Mouse (Mus musculus) MN1 (cell line): Measurements from ENCODE around the gene Alms1.
"Not testable (repeated sequence)": the region's sequence is repeated elsewhere in the genome, so short reads cannot be mapped to it uniquely, and the experiment has no call there.

ENCODE experiments used
- DNase-seq: peaks from one replicate; pipeline ENCODE4 v3.0.0-alpha.2; 2016; ENCODE audit warnings: low spot score

Gene Alms1

GRCm38 (mm10) chr6:85587396-85588143 lies at the start of gene Alms1:
TSS of gene Alms1 (plus strand) at chr6:85587531.
- peak; percentile 95 for DNase-seq

GRCm38 (mm10) chr6:85543351-85544175 lies 43.8 kb upstream of the Alms1 start:
- no peak for DNase-seq

GRCm38 (mm10) chr6:85544251-85544881 lies 43.0 kb upstream of the Alms1 start:
- DNase-seq: no peak

GRCm38 (mm10) chr6:85547642-85548041 lies 39.7 kb upstream of the Alms1 start:
- DNase-seq: no peak

GRCm38 (mm10) chr6:85562374-85562773 lies 25.0 kb upstream of the Alms1 start:
- no peak for DNase-seq

- DNase-seq: no peak
Measured at GRCm38 (mm10) chr6:85572816-85573215, 14.5 kb upstream of the Alms1 start.

- DNase-seq: no peak
Measured at GRCm38 (mm10) chr6:85581688-85582087, 5.6 kb upstream of the Alms1 start.

GRCm38 (mm10) chr6:85584612-85585011 lies 2.7 kb upstream of the Alms1 start:
- DNase-seq: no peak

GRCm38 (mm10) chr6:85586805-85587367 lies 445 bp upstream of the Alms1 start:
- DNase-seq: peak; percentile 22

GRCm38 (mm10) chr6:85588164-85588563 lies 833 bp downstream of the Alms1 start:
- DNase-seq: no peak

- DNase-seq: no peak
Measured at GRCm38 (mm10) chr6:85588568-85588967, 1.2 kb downstream of the Alms1 start.

GRCm38 (mm10) chr6:85590116-85590515 lies 2.8 kb downstream of the Alms1 start:
- DNase-seq: peak; percentile 30

GRCm38 (mm10) chr6:85599310-85599709 lies 12.0 kb downstream of the Alms1 start:
- DNase-seq: no peak

- no peak for DNase-seq
Measured at GRCm38 (mm10) chr6:85610511-85610910, 23.2 kb downstream of the Alms1 start.

GRCm38 (mm10) chr6:85620826-85621225 lies 33.5 kb downstream of the Alms1 start:
- DNase-seq: no peak

GRCm38 (mm10) chr6:85621600-85621999 lies 34.3 kb downstream of the Alms1 start:
- DNase-seq: no peak

- no peak for DNase-seq
Measured at GRCm38 (mm10) chr6:85624511-85624910, 37.2 kb downstream of the Alms1 start.

GRCm38 (mm10) chr6:85633165-85633564 lies 45.8 kb downstream of the Alms1 start:
- no peak for DNase-seq

- no peak for DNase-seq
Measured at GRCm38 (mm10) chr6:85653244-85653643, 65.9 kb downstream of the Alms1 start.

GRCm38 (mm10) chr6:85701943-85702342 lies 114.6 kb downstream of the Alms1 start:
- DNase-seq: not testable (repeated sequence)

GRCm38 (mm10) chr6:85709206-85709605 lies 121.9 kb downstream of the Alms1 start:
- DNase-seq: not testable (repeated sequence)

- DNase-seq: not testable (repeated sequence)
Measured at GRCm38 (mm10) chr6:85709607-85710006, 122.3 kb downstream of the Alms1 start.
